Mouse (Mus musculus) 416B (cell line): Measurements from ENCODE around the gene Fam234b.

Source experiments
- DNase-seq: peaks from one replicate; pipeline ENCODE4 v3.0.0; 2011; ENCODE audit warnings: low read depth

The Fam234b gene

DNA sequence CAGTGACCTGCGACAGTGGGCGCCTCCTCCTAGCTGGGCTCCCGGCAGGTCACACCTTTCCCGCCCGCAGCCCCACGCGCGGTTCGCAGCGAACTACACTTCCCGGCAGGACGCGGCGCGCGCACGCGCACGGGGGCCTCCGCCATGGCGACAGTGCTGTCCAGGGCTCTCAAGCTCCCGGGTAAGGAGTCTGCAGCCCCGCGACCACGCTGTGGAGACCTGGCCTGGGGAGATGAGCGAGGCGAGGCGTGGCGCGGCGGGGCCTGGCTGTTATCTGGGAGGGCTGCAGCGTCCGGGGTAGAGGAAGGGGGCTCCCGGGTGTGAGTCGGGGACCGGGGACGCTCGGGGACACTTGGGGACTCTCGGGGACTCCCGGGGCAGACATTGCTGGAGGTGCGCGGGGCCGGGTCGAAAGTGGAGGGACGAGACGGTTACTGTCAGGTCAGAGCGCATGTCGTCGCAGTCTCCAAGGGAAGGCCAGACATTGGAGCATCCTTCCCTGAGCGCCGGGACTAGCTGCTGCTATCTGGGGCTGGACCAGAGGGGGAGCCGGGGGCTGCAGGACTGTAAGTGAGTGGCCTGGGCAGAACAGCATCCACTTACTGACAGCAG lies at the start of gene Fam234b, which contains the start of gene Hebp1:
Gene Fam234b (plus strand): TSS at position 57 of the 612 bp plus-strand sequence.
Gene Hebp1 (minus strand): TSS at position 102 of the 612 bp plus-strand sequence.
- DNase-seq = no peak

GRCm38 (mm10) chr6:135148506-135148905 lies 49.3 kb upstream of the Fam234b start:
- DNase-seq = no peak

GRCm38 (mm10) chr6:135149175-135149574 lies 48.6 kb upstream of the Fam234b start:
- no peak for DNase-seq

- DNase-seq = no peak
Measured at GRCm38 (mm10) chr6:135149722-135150121, 48.1 kb upstream of the Fam234b start.

DNA sequence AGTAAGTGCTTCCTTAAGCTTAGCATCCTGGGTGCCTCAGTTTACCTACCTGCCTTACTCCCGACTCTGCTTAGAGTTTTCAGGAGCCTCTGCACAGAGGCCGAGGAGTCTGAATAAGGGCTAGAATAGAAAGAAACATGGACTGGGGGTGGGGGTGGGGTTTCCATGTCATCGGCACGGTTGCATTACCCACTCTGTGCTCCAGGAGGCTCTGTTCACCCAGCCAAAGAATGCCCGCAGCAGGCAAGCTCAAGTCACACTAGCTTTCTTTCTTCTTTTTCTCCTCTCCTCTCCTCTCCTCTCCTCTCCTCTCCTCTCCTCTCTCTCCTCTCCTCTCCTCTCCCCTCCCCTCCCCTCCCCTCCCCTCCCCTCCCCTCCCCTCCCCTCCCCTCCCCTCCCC lies 47.5 kb upstream of the Fam234b start:
- peak; percentile 47 for DNase-seq

DNA sequence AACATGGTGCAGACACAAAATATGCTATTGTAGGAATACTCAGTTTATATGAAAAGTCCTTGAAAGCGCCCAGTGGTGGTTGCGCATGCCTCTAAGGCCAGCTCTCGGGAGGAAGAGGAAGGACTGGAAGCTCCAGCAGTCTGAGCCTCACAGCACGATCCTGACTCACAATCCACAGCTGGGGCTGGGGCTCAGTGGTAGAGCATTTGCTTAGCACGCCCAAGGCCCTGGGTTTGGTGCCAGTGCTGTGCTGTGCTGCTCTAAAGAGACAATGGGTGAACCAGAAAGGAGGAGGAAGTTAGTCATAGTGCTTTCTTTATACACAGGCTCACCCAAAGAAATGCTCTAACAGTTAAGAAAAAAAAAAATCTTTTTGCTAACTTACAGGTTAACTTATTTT lies 44.1 kb upstream of the Fam234b start:
- peak; percentile 50 for DNase-seq

DNA sequence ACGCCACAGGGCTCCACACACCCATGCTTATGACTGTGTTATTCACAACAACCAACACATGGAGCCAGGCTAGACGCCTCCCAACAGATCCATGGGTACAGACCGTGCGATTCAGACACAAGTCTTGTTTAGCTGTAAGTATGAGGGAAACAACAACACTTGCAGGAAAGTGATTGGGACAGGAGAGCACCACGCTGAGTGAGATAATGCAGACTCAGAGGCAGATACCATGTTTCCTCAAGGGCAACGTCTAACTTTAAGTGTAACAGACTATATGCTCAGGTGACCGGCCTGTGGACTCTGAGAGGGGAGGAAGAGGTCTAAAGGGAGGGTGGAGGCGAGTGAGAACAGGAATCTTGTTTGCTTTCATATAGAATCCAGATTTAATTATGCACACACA lies 41.2 kb upstream of the Fam234b start:
- no peak for DNase-seq

- no peak for DNase-seq
Measured at GRCm38 (mm10) chr6:135157496-135157895, 40.3 kb upstream of the Fam234b start.

- DNase-seq = no peak
Measured at GRCm38 (mm10) chr6:135158509-135158908, 39.3 kb upstream of the Fam234b start.

- peak; percentile 35 for DNase-seq
Measured at GRCm38 (mm10) chr6:135161356-135161755, 36.4 kb upstream of the Fam234b start.

GRCm38 (mm10) chr6:135162311-135162710 lies 35.5 kb upstream of the Fam234b start:
- no peak for DNase-seq

- DNase-seq = peak; percentile 79
Measured at GRCm38 (mm10) chr6:135162861-135163260, 34.9 kb upstream of the Fam234b start.

DNA sequence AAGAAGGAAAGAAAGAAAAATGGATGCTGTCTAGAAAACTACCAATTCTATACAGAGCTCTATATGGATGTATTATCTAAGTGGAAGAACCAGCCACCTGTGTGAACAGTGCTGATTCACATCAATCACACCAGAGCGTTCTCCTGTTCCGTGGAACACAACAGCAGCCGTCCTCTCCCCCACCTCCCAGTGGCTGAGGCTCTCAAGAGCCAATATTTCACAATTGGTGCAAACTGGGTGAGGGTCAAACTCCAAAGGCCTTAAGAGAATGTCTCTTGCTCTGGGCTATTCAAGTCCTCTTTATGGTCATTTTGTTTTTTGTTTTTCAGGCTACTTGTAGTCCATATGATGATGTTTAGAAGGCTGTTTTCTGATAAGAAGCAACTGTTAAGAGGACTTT lies 32.6 kb upstream of the Fam234b start:
- DNase-seq = no peak

DNA sequence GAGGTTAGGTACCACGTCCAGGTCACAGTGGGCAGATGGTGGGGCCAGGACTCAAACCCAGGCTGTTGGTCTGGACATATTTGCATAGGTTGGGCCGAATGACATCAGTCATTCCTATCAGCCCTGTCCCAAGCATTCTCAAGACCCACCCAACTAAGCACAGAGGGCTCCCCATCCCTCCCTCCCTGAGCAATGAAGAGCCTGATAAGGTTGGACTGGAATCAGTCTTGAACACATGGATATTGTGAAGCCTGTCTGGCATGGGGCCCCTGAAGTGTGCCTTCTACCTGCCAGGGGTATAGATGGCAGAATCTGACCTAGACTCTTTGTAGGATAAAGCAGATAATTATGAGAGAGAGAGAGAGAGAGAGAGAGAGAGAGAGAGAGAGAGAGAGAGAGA lies 32.1 kb upstream of the Fam234b start:
- no peak for DNase-seq

- no peak for DNase-seq
Measured at GRCm38 (mm10) chr6:135166262-135166661, 31.5 kb upstream of the Fam234b start.

DNA sequence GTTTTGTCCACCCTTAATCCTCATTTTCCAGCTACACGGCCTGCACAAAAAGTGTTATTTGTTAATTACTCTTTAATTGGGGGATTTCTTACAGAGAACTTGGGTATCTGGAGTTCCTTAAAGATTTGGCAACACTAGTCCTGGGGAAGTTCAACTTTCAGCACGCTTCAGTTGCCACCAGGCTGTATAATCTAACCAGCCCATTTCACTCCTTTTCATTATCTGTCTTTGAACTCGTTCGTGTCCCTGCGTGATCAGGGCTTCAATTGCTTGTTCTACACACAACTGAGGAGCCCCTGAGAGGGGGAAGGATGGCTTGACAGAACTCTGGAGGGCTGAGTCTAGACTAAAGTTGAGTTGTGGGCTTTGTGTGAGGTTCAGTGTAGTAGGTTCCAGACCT lies 31.1 kb upstream of the Fam234b start:
- no peak for DNase-seq

DNA sequence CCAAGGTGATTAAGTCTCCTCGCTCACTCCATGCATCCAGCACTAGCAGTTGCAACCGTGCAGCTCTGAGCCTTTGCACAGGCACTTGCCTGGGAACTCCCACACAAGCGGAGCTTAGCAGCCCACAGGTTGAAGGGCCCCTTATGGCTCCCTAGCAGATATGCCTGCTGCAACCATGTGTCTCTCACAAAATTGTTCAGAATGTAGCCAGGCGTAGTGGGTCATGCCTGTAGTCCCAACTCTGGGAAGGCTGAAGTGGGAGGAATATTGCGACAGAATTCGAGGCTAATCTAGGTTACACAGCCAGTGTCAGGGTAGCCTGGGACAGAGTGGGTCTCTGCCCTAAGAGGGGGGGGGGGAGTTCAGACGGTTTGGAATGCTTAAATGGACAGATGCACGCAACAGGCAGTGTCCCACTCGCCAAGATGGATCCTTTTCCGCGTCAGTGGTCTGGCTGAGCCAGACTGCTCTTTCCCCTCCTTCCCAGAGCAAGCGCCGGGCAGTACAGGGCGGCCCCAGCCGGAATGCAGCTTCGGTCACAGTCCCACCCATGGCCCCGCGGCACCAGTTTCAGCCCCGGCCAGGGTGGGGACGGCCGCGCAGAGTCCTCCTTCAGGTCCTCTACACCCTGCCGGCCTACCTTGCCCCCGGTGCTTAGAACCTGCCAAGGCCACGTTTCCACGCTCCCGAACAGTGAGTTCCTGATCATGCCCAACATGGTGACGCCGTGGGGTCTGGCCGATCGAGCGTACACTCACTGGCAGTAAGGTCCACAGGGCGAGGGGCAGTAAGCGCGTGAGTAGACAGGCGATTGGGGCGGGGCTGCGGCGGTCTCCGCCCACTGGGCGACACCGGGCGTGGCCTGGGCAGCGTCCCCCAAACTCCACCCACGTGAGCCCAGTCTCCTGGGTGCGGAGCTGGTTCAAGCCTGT lies 30.1 kb upstream of the Fam234b start:
- no peak for DNase-seq

DNA sequence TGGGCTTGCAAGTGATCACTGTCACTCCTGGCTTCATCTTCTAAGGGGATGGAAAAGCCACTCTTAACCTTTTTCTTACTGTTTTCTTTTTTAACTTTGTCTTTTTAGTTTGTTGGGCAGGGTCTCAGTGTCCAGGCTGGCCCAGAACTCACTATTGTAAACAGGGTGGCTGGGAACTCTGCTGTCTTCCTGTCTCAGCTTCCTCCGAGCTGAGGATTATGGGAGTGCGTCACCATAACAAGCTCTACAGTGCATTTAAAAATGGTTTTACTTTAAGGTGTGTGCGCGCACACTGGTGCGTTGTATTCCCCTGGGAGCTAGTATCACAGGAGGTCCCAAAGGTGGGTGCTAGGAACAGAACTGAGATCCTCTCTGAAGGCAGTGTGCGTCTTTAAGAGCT lies 29.3 kb upstream of the Fam234b start:
- DNase-seq = no peak

DNA sequence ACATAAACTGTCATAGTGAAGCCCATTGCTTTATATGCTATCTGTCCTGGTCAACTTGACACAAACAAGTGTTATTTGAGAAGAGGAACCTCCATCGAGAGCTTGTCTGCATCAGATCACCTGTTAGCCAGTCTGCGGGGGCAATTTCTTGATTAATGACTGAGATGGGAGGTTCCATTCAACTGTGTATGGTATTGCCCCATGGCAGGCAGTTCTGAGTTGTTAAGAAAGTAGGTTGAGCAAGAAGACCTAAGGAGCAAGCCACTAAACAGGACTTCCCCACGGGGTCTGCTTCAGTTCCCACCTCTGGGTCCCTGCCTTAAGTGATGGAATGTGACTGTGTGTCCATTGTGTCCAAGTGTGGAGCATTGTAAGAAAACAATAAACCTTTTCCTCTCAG lies 28.5 kb upstream of the Fam234b start:
- peak; percentile 58 for DNase-seq

- no peak for DNase-seq
Measured at GRCm38 (mm10) chr6:135171736-135172135, 26.0 kb upstream of the Fam234b start.

GRCm38 (mm10) chr6:135175014-135175413 lies 22.8 kb upstream of the Fam234b start:
- no peak for DNase-seq

DNA sequence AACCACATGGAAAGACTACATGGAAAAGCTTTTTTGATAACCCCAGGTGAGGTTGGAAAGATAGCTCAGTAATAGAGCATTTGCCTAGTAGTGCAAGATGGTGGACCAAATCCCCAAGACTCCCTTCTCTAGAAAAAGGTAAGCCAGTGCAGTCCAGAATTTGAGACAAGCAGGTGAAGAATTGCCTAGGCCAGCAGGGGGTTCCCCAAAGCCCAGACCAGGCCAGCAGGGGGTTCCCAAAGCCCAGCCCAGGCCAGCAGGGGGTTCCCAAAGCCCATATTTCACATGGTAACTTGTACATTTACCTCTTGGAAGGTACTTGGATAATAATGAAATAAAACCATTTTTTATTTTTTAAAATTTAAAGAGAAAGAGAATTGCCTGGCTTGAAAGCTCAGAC lies 20.5 kb upstream of the Fam234b start:
- DNase-seq = no peak

GRCm38 (mm10) chr6:135178599-135178998 lies 19.2 kb upstream of the Fam234b start:
- no peak for DNase-seq
